Mouse (Mus musculus) embryonic facial prominence, embryonic 11.5 days (tissue): ENCODE measurements around the gene Samd5. TPM values are rescaled to one million over a fixed set of nuclear protein-coding genes. Genes with fewer than 3 reads are reported as not detected.

Experiments used
- ATAC-seq: fragments of 200-750 bp; cut with Nextera tagmentation; replicated peaks from 2 replicates; pipeline ENCODE4 v1.8.0; 2017; ENCODE audit warnings: low read depth; ENCODE audit not compliant: insufficient number of reproducible peaks, low FRiP score, low TSS enrichment
- DNase-seq: peaks from one replicate; pipeline ENCODE4 v3.0.0-alpha.2; 2015; ENCODE audit warnings: low spot score
- H3K27ac ChIP-seq: fragments of 300-500 bp; sonication (generic); replicated peaks from 2 replicates; pipeline ENCODE4 v1.5.1; 2014; ENCODE audit warnings: mild to moderate bottlenecking, low read depth, low read length, control low read depth
- H3K27me3 ChIP-seq: fragments of 300-500 bp; sonication (generic); 2 replicates; pipeline ENCODE4 v1.6.1; 2014; ENCODE audit warnings: mild to moderate bottlenecking, low read length, moderate library complexity, mixed read lengths; ENCODE audit not compliant: control insufficient read depth, insufficient read depth
- H3K36me3 ChIP-seq: fragments of 300-500 bp; sonication (generic); replicated peaks from 2 replicates; pipeline ENCODE4 v1.6.1; 2014; ENCODE audit warnings: low read depth, mild to moderate bottlenecking, low read length, moderate library complexity, mixed read lengths; ENCODE audit not compliant: control insufficient read depth, insufficient read depth
- H3K4me1 ChIP-seq: fragments of 300-500 bp; sonication (generic); 2 replicates; pipeline ENCODE4 v1.6.1; 2014; ENCODE audit warnings: low read length, mixed read lengths; ENCODE audit not compliant: control insufficient read depth, insufficient read depth
- H3K4me2 ChIP-seq: fragments of 300-500 bp; sonication (generic); 2 replicates; pipeline ENCODE4 v1.6.1; 2014; ENCODE audit warnings: low read depth, mild to moderate bottlenecking, control low read depth, low read length, moderate library complexity
- H3K4me3 ChIP-seq: fragments of 300-500 bp; sonication (generic); 2 replicates; pipeline ENCODE4 v1.5.1; 2014; ENCODE audit warnings: low read depth, low read length, control low read depth
- H3K9ac ChIP-seq: fragments of 300-500 bp; sonication (generic); replicated peaks from 2 replicates; pipeline ENCODE4 v1.6.1; 2014; ENCODE audit warnings: mild to moderate bottlenecking, control low read depth, low read length
- H3K9me3 ChIP-seq: fragments of 300-500 bp; sonication (generic); replicated peaks from 2 replicates; pipeline ENCODE4 v1.6.1; 2016; ENCODE audit warnings: mild to moderate bottlenecking, low read length, inconsistent platforms, mixed read lengths; ENCODE audit not compliant: control insufficient read depth
- WGBS: fragments of 180-500 bp; shearing (Covaris S2); extraction: QIAGEN DNeasy Blood & Tissue Kit; methylation state at CpG from one replicate; pipeline ENCODE4 v1.1.7; 2014; 5-methylcytosine and 5-hydroxymethylcytosine counted together
- polyA plus RNA-seq: library from polyadenylated mRNA; unstranded; fragments of >200 nt; fragmentation: Nextera tagmentation; extraction: Ambion mirVana; gene quantifications from 2 replicates; pipeline ENCODE4 v1.2.1, GENCODE M21; 2014

Samd5 gene
- polyA plus RNA-seq, 1 experiment from 2014 or later = 5.9 TPM

DNA sequence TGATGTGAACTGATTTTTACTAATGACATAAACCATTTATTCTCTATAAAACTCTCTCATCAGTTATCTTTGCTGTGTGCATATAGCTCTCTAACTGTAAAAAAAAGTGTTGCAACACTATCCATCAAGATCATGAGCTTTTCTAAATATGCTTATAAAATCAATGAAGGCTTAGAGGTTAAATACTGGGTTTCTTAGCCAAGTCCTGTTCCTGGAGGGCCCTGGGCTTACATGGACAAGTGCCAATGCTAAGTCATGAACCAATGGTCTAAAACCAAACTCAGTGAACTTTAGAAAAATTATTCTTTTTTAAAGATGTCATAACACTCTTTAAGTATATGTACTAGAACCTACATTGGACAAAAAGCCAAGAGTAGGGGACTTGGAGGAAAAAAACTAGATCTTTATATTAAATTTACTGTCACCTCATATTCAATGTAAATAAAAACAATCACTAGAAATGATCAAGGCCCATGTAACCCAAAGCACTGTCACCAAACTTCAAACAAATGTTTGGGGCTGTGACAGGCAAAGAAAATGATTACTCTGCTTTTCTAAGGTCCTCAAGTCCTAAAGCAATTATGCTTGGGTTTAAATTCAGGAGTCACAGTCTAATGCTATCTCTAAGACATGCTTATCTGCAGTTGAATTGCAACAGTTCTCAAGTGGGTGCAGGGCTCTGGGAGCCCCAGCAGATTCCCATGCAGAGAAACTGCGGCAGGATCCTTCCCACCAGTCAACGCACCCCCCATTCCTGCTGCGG lies 52.9 kb downstream of the Samd5 start:
- 84% methylated on average over 3 of the region's 3 CpGs for WGBS
- ATAC-seq (no peak), DNase-seq (no peak)
- H3K4me3 ChIP-seq = no peak overlapping the region
- H3K27ac ChIP-seq = no peak overlapping the region
- no peak overlapping the region for H3K4me2 ChIP-seq
- H3K36me3 ChIP-seq = no peaks in the 10 kb centered on the region
- no peaks in the 10 kb centered on the region for H3K9me3 ChIP-seq
- H3K9ac ChIP-seq = no peak overlapping the region
- H3K27me3 ChIP-seq = no peaks in the 10 kb centered on the region
- H3K4me1 ChIP-seq = no peaks in the 10 kb centered on the region

GRCm38 (mm10) chr10:9621055-9621454 lies 54.0 kb downstream of the Samd5 start:
- Histone ChIP-seq H3K4me2 (no peak overlapping the region), H3K9me3 (no peaks in the 10 kb centered on the region), H3K36me3 (no peaks in the 10 kb centered on the region), H3K9ac (no peak overlapping the region), H3K27me3 (no peaks in the 10 kb centered on the region), H3K4me1 (no peaks in the 10 kb centered on the region), H3K27ac (no peak overlapping the region), H3K4me3 (no peak overlapping the region)
- DNase-seq (no peak), ATAC-seq (no peak)
- 27% methylated on average over 1 of the region's 1 CpGs for WGBS

DNA sequence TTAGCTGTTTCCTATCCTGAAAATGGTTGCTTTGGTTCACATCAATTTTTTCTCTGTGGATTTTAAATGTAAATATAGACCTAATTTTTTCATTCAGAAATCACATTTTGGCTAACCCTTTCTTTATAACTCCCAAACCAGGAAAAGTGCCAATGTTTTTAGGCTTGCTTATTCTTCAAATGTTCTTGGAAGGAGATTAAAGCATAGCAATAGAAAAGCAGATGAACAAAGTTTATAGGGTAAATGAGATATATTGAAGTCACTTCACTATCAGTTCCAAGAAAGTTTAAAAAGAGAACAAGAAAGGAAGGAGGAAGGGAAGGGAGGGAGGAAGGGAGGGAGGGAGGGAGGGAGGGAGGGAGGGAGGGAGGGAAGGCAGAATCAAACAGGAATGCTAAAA lies 60.0 kb downstream of the Samd5 start:
- Histone ChIP-seq H3K36me3 (no peaks in the 10 kb centered on the region), H3K27me3 (no peaks in the 10 kb centered on the region), H3K4me1 (no peaks in the 10 kb centered on the region), H3K27ac (no peak overlapping the region), H3K4me3 (no peak overlapping the region), H3K4me2 (no peak overlapping the region), H3K9ac (no peak overlapping the region), H3K9me3 (no peaks in the 10 kb centered on the region)
- ATAC-seq = no peak
- no peak for DNase-seq

DNA sequence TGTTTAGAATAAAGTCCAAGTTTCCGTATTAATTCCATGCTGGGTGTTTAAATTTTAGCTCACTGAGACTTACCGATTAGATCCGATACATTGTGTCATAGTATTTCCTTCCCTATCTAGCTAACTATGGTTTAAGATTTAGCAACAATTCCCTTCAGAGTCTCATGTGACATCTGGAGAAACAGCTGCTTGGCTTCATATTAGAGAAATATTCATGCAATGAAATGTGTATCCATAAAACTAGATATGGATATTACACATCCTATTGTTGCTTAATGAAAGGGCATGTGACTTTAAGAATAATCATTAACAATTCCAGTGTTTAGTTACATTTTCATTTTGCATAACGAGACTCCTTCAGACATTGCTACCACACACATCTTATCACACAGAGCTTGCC lies 66.2 kb downstream of the Samd5 start:
- Histone ChIP-seq H3K4me3 (no peak overlapping the region), H3K27me3 (no peaks in the 10 kb centered on the region), H3K36me3 (no peaks in the 10 kb centered on the region), H3K9ac (no peak overlapping the region), H3K27ac (no peak overlapping the region), H3K4me1 (no peaks in the 10 kb centered on the region), H3K4me2 (no peak overlapping the region), H3K9me3 (no peaks in the 10 kb centered on the region)
- WGBS = 87% methylated on average over 4 of the region's 4 CpGs
- ATAC-seq = no peak
- DNase-seq = no peak

GRCm38 (mm10) chr10:9607155-9607554 lies 67.9 kb downstream of the Samd5 start:
- DNase-seq (no peak), ATAC-seq (no peak)
- H3K9me3 ChIP-seq = no peaks in the 10 kb centered on the region
- H3K4me1 ChIP-seq = no peaks in the 10 kb centered on the region
- no peak overlapping the region for H3K4me3 ChIP-seq
- H3K4me2 ChIP-seq = no peak overlapping the region
- no peaks in the 10 kb centered on the region for H3K36me3 ChIP-seq
- H3K9ac ChIP-seq = no peak overlapping the region
- H3K27ac ChIP-seq = no peak overlapping the region
- 88% methylated on average over 2 of the region's 2 CpGs for WGBS
- no peaks in the 10 kb centered on the region for H3K27me3 ChIP-seq

GRCm38 (mm10) chr10:9605635-9606034 lies 69.4 kb downstream of the Samd5 start:
- no peak overlapping the region for H3K4me2 ChIP-seq
- H3K9ac ChIP-seq = no peak overlapping the region
- H3K9me3 ChIP-seq = no peaks in the 10 kb centered on the region
- DNase-seq (no peak), ATAC-seq (no peak)
- H3K4me3 ChIP-seq = no peak overlapping the region
- no peaks in the 10 kb centered on the region for H3K27me3 ChIP-seq
- H3K36me3 ChIP-seq = no peaks in the 10 kb centered on the region
- 84% methylated on average over 5 of the region's 5 CpGs for WGBS
- H3K4me1 ChIP-seq = no peaks in the 10 kb centered on the region
- no peak overlapping the region for H3K27ac ChIP-seq

GRCm38 (mm10) chr10:9603290-9603689 lies 71.7 kb downstream of the Samd5 start:
- no peaks in the 10 kb centered on the region for H3K27me3 ChIP-seq
- H3K36me3 ChIP-seq = no peaks in the 10 kb centered on the region
- H3K4me2 ChIP-seq = no peak overlapping the region
- H3K4me3 ChIP-seq = no peak overlapping the region
- no peak overlapping the region for H3K9ac ChIP-seq
- H3K4me1 ChIP-seq = no peaks in the 10 kb centered on the region
- 67% methylated on average over 5 of the region's 5 CpGs for WGBS
- no peak overlapping the region for H3K27ac ChIP-seq
- DNase-seq (no peak), ATAC-seq (no peak)
- H3K9me3 ChIP-seq = no peaks in the 10 kb centered on the region

GRCm38 (mm10) chr10:9602845-9603244 lies 72.2 kb downstream of the Samd5 start:
- 86% methylated on average over 5 of the region's 5 CpGs for WGBS
- Histone ChIP-seq H3K4me2 (no peak overlapping the region), H3K4me3 (no peak overlapping the region), H3K27ac (no peak overlapping the region), H3K9me3 (no peaks in the 10 kb centered on the region), H3K36me3 (no peaks in the 10 kb centered on the region), H3K4me1 (no peaks in the 10 kb centered on the region), H3K27me3 (no peaks in the 10 kb centered on the region), H3K9ac (no peak overlapping the region)
- DNase-seq (no peak), ATAC-seq (no peak)
